Mouse (Mus musculus) lung, postnatal 36 days (tissue): Measurements from ENCODE around the gene Syt7.
A peak's percentile ranks its signal among the peaks of the same experiment; 100 is the strongest.

Experiments used
- DNase-seq: peaks from one replicate; pipeline ENCODE4 v3.0.0; 2022; ENCODE audit warnings: mixed read lengths

The Syt7 gene

DNA sequence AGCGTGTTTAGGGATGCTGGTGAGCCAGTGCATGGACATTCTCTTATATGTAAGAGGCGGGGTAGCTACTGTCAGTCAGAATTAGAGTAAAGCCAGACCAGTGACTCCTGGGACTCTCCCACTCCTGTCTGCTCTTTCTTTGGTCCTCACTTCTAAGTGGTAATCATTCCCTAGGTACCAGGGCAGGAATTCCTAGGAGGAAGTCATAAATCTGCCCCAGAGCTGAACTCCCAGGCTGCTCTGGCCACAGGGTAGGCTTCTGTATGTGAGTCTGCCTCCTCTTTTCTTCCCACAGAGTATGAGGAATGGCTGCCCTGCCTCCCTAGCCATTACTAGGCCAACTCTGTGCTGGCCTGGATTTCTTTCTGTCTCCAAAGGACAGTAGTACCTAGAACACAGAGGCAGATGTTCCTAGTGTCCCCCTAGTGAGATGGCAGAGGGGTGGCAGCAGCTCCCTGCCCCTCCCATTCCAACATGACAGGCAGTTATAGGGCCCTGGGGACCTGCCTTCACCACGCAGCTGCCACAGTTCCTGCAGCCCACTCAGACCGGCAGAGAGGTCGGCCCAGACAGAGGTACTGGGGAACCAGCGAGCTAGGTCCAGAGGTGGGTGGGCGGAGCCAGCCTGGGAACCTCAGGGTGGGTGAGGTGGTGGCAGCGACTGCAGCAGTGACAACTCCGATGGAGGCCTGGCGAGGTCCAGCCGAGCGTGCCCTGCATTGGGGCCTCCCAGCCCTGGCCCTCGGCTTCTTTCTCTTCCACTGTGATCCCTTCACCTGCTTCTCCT is 36.8 kb downstream of the Syt7 start:
- no peak for DNase-seq

DNA sequence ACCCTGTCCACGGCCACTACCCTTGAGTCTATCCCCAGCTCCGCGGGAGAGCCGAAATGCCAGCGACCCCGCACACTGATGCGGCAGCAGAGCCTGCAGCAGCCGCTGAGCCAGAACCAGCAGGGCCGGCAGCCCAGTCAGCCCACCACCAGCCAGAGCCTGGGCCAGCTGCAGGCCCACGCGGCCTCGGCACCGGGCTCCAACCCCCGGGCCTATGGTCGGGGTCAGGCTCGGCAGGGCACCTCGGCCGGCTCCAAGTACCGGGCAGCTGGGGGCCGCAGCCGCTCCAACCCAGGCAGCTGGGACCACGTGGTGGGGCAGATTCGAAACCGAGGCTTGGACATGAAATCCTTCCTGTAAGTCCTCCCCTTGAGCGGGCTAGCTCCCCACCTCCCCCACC is 37.4 kb downstream of the Syt7 start:
- no peak for DNase-seq

DNA sequence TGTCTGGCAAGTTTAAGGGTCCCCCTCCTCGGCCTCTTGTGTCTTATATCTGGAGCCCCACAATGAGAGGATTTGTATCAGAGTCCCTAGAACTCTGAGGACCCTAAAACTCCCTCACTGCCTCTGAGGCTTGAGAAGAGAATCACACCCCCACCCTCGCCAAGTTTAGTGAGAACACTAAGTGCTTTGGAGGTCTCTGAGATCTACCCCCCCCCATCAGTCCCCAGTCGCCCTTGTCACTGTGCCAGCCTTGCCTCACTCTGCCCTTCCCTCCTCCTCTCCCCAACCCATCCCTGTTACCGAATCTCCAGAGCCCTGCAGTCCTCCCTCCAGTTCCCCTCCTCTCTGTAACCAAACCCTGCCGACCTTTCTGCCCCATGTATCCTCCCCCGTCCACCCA is 37.9 kb downstream of the Syt7 start:
- no peak for DNase-seq

DNA sequence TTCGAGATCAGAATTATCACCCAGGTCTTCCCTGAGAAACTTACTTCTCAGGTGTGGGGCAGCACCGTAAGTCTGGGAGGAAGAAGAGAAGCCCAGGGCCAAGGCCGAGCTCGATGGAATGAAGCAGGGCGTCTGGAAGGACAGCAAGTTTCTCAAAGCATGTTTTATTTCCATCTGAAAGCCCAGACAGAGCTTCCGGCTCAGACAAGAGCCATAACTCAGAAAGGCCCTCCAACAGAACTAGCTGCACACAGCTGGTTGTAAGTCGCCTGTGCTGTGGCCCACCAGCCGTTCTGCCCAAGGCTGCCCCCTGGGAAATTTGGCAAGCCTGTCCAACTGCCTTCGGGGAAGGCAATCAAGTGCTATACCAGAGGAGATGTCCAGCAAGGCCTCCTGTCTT is 38.5 kb downstream of the Syt7 start:
- no peak for DNase-seq

DNA sequence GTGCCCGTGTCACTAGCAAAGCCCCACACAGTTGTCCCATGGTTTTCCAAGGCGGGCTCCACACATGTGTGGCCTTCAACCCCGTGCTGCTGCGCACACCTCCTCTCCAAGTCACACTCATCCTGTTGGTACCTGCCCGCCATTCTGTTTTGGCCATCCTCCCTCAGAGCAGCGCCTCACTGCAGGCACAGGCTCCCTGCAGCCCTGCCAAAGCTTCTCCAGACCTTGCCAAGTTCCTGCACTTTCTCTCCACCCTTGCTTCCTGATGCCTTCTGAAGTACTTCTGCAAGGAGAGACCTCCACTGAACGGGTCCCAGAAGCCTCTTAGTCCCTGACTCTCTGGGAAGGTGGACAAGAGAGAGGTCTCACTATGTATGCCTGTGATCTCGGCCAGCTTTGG is 40.5 kb downstream of the Syt7 start:
- peak; percentile 12 for DNase-seq

DNA sequence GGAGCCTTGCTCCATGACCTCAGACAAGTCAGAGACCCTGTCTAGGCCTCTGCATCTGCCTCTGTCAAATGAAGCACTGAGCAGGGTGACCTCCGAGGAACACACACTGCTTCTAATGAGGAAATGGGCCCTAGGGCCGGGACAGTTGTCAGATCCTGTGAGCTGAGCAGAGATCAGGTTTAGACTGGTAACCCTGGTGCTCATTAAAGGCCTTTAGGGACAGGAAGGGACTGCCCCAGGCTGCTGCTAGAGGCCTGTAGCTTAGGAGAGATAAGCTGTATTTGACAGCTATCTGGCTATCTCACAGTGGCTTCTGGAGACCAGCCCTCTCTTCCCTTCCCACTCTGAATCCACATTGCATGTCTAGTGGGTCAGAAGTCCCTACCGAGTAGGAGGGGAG is 42.5 kb downstream of the Syt7 start:
- DNase-seq, result no peak

DNA sequence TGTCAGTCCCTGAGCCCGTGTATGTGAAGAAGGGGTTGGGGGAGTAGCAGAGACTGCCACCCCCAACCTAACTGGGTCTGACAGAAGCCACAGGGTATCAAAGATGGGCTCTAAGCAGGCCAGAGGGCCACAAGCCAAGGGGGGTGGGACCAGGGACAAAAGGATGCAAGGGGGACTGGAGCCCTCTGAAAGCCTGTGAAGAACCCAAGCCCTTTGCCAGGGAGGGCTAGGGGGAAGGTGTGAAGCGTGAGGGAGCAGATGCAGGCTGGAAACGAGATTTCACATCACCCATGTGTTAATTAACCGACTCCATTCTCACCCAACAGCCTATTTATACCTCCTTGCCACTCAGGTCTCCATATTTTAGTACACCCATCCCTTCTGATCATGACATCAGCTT is 43.0 kb downstream of the Syt7 start:
- no peak for DNase-seq

DNA sequence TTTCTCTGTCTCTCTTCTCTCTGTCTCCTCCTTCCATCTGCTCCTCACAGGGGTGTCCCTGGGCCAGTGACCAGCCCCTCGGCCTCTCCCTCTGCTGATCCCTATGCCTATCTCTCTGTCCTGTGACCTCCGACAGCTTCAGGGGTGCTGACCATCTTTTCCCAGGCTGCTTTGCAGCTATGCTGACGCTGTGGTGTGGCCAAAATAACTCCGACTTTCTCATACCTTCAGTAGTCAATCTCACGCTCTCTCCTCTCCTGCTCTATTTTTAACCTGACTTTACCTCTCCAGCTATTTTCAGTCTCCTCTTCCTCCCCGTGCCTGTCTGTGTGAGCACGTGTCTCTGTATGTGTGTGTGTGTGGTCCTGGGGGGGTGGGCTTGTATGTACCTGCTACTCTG is 44.3 kb downstream of the Syt7 start:
- DNase-seq, result no peak

DNA sequence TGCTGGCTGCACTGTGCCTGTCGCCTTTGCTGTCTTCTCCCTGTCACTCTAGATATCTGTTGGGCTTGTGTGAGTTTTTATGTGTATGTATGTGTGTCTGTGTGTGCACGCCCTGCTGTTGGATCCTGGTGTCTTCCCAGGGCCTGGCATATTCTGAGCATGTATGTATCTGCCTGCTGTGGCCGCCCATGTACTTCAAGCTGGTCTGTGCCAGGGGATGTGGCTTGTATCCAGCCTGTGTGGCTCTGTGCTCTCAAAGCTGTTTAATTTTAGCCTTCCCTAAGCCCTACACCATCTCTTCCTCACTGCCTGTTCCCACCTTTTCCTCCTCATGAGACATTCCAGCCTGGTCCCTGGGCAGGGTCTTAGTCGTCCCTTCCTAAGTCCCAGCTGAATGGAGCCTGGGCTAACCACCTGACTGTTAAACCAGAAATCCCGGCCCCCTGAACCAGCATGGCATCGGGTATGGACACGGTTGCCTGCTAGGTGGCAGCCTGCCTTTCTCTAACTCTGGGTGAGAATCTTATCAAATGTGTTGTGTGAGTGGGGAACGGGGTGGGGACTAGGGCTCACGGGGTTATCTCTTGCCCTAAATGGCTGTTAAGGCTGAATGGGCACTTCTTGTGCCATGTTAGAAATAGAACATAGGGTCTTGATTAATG is 45.1 kb downstream of the Syt7 start:
- no peak for DNase-seq

DNA sequence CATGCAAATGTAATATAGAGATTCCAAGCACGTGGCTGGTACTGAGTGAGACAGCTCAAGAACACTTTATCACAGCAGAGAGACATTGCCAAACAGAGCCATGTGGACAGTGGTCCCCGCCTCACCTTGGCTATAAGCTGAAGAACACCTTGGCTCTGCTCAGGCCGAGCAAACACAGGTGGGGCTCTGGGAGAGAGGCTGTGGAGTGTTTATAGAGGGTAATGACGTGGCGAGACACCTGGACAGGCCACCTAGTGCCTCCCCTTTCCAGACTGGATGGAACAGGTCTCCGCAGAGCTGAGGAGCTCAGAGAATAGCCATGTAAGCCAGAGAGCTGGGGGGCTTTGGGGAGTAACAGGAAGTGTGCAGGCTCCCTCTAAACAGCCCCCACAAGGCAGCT is 46.0 kb downstream of the Syt7 start:
- DNase-seq, result peak; percentile 83

DNA sequence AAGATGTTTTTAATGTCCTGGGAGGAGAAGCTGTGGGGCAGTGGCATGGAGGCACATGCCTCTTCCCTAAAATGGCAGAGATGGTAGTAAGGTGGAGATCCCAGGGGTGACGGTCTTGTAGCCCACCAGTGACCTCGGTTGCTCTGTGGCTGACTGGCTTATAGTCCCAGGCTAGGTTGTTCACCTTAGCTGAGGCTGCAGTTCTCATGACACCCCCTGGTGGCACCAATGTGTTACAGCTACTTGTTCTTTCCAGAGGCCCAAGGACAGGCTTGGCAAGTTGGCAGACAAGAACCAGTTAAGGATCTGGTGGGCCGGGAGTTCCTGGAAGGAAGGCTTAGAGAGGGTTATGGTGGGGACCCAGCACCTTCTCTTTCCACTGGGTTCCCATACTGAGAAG is 47.0 kb downstream of the Syt7 start:
- peak; percentile 87 for DNase-seq

DNA sequence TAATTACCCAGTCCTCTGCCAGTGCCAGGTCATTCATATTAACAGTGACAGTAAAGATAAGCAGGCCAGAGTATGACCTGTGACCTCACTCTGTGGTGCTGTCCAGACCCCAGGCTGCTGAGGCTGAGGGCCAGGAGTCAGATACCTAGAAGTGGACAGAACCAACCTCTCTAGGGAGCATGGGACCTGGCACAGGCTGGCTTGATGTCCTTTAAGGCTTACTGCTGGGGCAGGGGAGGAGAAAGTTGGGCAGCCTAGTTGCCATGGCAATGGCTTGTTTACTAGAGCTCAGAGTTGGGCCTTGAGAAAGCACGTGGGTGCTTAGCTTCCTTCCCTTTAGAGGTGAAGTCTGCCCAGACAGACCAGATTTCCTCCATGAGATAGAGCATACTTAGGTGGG is 47.8 kb downstream of the Syt7 start:
- DNase-seq, result peak; percentile 47

DNA sequence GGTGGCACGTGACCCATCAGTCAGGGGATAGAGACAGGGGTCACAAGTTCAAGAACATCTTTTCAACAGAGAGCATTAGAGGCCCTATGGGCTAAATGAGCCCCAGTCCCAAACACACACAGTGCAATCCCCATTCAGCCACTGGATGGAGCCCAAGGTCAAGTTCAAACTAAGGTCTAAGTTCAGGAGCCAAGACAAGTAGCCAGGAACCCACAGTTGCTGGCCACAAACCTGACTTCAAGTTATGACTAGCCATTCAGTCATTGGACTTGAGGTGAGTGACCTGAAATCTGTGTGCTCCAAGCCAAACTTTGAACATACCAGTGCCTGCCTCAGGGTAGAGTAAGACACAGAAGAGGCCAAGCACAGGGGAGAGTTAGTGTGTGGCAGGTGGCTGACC is 48.6 kb downstream of the Syt7 start:
- DNase-seq, result peak; percentile 41

DNA sequence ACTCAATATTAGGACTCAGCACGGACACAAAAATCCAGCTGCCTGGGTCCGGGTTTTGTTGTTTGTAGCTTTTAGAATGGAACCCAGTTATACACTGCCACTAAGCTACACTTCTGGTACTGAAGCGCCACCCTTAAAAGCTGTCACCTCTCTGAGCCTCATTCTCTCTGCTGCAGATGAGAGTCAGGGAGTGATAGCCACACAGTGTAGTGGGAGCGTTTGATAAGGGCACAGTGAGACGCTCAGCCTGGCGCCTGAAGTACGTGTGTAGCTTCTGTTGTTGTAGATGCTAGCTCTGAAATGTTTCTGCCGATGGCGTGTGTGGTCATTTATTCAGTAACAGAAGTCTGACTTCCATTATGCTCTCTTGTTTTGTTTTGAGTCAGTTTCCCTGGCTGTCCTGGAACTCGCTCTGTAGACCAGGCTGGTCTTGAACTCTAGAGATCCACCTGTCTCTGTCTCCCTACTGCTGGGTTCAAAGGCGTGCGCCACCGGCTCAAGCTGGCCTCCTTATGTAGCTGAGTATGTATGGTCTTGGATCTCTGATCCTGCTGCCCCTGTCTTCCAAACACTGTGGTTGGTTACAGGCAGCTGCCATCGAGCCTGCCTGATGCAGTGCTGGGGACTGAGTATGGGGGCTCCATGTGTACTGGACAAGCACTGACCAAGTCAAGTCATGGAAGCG is 55.9 kb downstream of the Syt7 start:
- no peak for DNase-seq

DNA sequence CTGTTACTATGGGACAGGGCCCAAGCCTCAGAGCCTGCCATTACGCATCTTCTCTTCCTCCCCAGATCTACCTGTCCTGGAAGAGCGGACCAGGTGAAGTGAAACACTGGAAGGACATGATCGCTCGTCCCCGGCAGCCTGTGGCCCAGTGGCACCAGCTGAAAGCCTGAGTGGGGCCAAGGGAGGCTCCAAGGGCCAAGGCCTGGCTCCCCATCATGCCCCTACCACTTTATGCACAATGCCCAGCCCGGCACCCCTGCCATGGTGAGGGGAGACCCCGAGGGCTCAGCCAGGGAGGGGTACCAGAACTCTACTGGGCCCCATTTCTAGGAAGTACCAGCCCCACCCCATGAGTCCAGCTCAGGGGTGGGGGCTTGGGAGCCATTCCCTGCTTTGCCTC is 59.4 kb downstream of the Syt7 start:
- no peak for DNase-seq

DNA sequence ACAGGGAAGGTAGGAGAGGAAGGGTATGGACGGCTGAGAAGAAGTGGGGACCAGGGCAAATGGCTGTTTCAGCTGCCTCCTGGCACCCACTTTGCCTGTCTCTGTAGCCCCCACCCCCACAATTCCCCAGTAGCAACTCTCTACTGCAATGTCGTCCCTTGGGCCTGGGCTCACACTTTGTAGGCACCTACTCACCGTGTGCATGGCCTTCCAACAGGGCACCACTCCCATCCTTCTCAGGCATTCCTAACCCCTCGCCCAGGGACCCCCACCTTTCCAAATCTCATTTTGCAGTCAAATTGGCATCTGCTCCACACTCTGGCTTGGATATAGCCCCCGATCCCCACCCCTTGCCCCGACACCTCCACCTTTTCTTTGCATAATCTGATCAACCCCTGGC is 60.3 kb downstream of the Syt7 start:
- no peak for DNase-seq

DNA sequence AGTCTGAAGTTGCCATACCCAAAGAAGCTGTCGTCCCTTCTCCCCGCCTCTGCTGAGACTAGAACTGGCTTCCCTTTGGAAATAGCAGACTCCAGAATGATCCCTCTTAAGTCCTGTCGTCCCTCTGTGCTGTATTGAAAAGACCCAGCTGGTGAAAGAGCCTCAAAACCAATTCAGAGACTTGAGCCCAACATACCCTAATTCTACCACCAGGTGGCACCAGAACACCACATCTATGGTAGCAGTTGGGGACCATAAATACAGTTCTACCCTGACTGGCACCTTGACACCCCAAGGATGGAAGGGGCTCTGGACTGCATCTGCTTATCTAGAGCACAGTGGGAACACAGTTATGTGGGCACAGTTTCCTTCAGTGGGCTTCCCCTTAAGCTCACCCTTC is 60.8 kb downstream of the Syt7 start:
- DNase-seq, result peak; percentile 89

DNA sequence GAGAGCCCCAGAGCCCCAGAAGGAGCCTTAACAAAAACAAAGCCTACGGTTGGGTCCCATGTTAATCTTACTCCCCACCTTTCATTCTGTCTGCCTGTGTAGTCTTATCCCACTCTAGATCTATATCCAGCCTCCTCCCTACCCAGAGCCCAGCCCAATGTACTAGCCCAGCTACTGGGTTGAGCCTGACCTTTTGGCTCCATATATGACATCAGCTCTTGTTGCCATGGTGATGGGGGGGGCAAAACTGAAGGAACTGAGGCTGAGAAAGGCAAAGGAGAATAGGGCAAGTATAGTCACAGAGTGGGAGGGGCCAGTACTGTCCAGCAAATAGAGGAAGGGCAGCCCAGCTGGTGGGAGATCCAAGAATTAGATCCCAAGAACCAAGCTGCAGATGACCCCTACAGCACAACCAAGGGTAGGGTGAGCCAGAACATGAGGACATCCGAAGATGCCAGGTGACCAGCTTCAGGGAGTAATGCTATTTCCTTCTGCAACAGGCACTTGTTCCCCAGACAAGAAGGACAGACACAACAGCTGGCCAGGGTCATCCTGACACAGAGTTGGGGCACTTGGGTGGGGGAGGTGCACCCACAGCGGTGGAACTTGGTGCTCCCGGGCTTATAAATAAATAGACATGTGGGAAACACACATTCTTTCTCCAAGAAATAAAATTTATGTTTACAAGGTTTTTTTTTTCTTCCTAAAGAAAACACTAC is 66.0 kb downstream of the Syt7 start:
- DNase-seq, result no peak

DNA sequence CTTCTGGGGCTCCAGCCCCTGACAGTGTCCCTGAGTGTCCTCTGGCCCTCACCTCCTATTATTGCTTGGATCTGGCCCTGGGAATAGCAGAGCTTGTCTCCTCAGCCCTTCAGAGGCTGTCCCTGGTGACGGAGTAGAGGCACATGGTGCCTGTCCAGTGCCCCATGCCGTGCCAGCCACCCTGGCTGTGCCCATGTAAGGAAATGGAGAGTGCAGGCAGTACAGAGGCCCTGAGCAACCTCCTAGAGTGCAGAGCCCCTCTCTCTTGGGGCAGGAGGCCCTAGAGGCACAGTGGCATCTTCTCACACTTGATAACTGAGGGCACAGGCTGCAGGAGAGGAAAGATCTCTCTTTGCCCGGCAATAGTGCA is 66.5 kb downstream of the Syt7 start:
- DNase-seq, result no peak

DNA sequence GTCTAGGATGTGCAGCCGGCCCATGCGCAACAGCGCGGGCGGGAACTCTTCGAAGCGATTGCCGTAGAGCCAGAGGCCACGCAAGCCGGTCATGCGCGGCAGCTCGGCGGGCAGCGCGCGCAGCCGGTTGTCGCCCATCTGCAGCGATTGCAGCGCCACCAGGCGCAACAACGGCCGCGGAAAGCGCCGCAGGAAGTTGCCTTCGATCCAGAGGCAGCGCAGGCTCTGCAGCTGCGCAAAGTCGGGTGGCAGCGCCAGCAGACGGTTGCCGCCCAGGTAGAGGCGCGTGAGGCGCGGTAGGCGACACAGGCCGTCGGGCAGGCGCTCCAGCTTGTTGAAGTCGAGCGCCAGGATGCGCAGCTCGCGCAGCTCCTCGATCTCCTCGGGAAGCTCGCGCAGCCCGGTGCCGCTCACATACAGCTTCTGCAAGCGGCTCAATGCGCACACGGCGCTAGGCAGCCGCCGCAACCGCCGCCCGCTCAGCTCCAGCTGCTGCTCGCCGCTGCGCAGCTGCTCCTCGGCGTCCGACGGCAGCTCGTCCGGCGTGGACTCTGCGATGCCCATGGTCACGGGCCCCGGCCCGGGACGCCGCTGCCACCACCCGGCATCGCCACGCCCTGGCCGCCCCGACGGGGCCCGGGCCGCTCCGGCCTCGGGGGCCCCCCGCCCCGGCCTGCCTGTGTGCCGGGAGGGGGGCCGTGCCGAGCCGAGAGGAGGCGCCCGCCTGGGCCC is 68.0 kb downstream of the Syt7 start, which contains the start of gene Lrrc10b:
Lrrc10b (minus strand) TSS at position 722 of the 732 bp plus-strand sequence.
- peak; percentile 58 for DNase-seq

DNA sequence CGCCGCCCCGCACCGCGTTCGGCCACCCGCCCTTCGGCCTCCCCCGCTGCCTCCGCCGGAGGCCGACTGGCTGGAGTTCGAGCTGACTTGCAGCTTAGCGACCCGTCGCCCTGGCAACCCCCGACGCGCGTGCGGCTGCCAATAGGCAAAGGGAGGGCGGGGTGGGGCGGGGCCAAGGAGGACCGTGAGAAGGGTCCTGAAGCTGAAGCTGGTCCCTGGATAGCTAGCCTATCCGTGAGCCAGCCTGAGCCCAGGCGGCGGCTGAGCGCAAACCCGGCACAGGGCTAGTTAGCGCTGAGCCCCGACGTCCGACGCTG is 68.6 kb downstream of the Syt7 start:
- DNase-seq, result peak; percentile 67

DNA sequence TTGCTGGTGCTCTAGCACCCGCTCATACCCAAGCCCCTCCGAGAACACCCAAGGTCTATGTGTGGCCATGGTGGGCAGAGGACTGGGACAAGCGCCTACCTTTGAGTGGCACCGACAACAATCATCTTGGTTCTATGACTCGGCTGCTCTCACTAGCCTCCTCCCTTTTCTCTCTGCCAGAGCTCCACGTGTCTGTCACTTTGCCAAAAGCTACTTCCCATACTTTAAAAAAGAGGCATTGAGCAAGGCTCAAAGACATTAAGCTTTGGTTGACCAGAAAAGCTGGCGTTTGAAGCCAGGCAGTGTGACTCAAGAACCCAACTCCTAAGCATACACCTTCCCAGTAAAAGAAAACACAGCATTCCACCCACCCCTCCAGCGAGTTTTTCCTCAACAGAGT is 69.2 kb downstream of the Syt7 start:
- peak; percentile 85 for DNase-seq

DNA sequence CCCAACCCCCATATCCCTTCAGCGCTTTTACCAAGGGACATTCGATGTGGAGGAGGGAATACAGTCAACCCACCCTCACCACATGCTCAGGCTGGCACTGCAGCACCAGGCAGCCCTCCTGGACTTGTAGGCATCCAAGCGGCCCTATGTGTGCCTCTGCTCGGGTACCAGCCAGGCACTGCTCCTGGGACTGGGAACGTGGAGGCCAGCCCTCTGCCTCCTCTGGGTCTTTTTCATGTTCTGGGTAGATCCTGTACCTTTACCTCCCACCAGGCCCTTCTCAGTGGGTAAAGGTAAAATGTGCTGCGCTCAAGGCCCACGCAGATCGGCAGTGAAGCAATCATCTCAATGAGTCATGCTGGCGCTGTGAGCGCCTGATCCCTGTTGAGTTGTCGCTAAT is 71.0 kb downstream of the Syt7 start:
- DNase-seq, result no peak
